Comparison of ENCODE assay signal across 17 mouse cellular contexts in genomic region chr1:182031066-182031465, GRCm38 (mm10). TPM values are rescaled to one million over a fixed set of nuclear protein-coding genes. Genes with fewer than 3 reads are reported as not detected.
A peak's percentile ranks its signal among the peaks of the same experiment; 100 is the strongest.
DNase-seq lines count a peak whose midpoint lies in the region.
"Had no signal": no experiment of that assay in that cellular context is flagged by ENCODE, and none has a peak within 500 bp of the region (broad histone marks: within the 10 kb centered on the region; RNA-seq: fewer than 3 reads in every experiment).

No protein-coding gene starts in this region.

- DNase-seq in heart, adult 11 months = peak; percentile 79
- DNase-seq in heart, postnatal 36 days = no peak
- DNase-seq in ES-CJ7 (ENCODE audit: low read depth, low spot score) (peak; percentile 84), R1 (ENCODE audit: low read depth, low spot score) (peak; percentile 76)
- no peak for DNase-seq in lung, postnatal 36 days
- no peak for DNase-seq in frontal cortex, postnatal 14 days (ENCODE audit: low spot score in 2 of 2)
- DNase-seq in kidney, adult 8-10 months = no peak
- DNase-seq: adrenal gland, adult 8-10 months; adrenal gland, postnatal 14 days; adrenal gland, postnatal 36 days; B cell, adult 2 months; cerebellum, adult 11-12 months; cerebellum, adult 2 months; cerebellum, adult 9-10 months; cerebellum, postnatal 10 days; cerebellum, postnatal 25 days; forebrain, postnatal 0 days had no signal

- intact Hi-C loops in heart, postnatal 36 days (cut with DNase I) = no loop called here

RNA-seq across cellular contexts. Expression of gene Enah, which starts 11.3 kb away (rescaled TPM):
- 100 to 1,000 TPM; 111 to 112 TPM for total RNA-seq in heart, postnatal 36 days (2021)

Comparison
In these comparisons a context has a peak if more than half of its experiments do, and no peak if none do; other contexts are left out.
1. DNase-seq: peak in heart, adult 11 months (single experiment), ES-CJ7 (single experiment) and R1 (single experiment); none in heart, postnatal 36 days (0 of 2), lung, postnatal 36 days (single experiment), frontal cortex, postnatal 14 days (0 of 2) and kidney, adult 8-10 months (0 of 2).